Mouse (Mus musculus): ENCODE data around the gene Retreg3. TPM values are rescaled to one million over a fixed set of nuclear protein-coding genes. Genes with fewer than 3 reads are reported as not detected.

The Retreg3 gene
- polyA plus RNA-seq, 1 experiment = 11.0 TPM

DNA sequence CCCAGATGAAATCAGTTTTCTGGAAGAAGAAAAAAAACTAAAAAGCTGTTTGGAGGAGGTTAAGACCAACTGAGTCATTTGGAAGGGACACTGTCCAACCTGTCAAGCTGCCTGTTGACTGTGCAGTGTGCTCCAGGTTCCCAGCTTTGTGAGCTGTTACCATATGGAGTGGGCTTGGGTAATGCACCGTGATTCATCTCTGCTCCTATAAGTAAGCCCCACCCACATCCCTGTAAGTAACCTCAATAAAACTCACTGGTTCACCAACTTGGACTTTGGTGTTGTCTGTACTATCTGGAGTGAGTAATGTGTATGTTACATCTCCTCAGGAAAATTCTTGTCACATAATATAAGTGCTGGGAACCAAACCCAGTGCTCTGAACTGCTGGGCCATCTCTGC is 33.1 kb upstream of the Retreg3 start:
- no peak for TF ChIP-seq GATA1 (IDR thresholded peaks at IDR 0.05; ENCODE audit: low read length)

DNA sequence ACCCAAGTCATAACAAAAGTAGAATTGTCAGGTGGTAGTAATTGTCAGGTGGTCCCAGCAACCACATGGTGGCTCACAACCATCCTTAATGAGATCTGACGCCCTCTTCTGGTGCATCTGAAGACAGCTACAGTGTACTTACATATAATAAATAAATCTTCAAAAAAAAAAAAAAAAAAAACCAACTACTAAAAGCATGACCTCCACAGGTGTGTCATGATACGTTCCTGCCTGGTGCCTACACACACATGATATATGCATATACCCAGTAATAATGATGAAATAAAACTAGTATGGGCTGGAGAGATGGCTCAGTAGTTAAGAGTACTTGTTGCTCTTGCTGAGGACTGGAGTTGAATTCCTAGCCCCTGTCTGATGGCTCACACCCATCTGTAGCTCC is 31.4 kb upstream of the Retreg3 start:
- TF ChIP-seq GATA1 (IDR thresholded peaks at IDR 0.05; ENCODE audit: low read length) = no peak

DNA sequence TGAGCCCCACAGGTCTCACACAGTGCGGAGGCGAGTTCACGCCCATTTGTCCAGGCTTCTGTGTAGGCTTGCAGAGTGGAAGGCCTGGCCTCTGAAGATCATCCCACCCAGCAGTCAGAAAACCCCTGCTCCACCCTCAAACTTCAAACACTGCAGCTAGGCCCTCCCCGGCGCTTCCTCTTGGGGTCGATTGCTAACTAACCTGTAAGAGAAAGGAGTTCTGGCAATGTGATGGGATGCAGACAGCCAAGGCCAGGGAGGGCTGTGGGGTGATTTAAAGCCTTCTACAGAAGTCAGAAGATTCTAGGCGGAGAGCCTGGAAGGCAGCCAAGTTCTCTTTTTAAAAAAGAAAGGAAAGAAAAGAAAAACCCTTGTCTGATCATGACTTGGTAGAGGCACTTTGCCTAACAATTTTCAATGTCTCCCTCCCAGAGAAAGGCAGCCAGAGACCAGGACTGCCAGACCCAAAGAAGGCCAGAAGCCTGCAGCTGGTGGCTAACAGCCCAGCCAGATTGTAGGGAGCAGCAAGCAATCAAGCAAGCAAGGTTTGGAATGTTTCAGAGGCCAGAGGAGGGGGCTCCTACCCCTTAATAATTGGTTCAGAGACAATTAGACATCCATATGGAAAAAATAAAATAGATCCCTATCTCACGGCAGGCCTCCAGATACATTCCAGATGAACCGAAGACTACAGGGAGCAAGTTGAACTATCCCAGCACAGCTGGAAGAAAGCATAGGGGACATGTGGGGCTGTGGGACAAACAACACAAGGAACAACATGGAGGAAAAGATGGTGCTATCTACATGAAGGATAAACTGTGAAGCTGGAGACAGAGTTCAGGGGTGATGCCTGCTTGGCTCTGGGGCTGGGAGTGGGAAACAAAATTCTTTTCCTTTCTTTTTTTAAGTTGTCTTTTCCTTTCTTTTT is 29.7 kb upstream of the Retreg3 start:
- no peak for TF ChIP-seq GATA1 (IDR thresholded peaks at IDR 0.05; ENCODE audit: low read length)

DNA sequence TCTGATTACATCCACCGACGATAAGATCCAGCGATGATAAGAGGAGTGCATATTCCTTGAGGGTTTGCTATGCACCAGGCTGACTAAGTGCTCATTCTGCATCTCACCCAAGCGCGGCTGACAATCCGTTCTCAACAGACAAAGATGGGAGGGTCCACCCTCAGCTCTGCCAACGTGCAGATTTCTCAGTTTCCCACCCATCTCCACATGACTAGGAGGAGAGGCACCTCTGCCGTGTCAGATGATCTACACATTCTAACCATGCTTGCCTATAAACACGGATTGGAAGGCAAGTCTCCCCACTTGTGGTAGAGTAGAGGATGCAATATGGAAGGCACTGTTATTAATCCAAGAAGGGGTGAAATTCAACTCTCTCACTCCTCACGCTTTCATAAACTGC is 29.1 kb upstream of the Retreg3 start:
- TF ChIP-seq GATA1 (IDR thresholded peaks at IDR 0.05; ENCODE audit: low read length) = no peak

DNA sequence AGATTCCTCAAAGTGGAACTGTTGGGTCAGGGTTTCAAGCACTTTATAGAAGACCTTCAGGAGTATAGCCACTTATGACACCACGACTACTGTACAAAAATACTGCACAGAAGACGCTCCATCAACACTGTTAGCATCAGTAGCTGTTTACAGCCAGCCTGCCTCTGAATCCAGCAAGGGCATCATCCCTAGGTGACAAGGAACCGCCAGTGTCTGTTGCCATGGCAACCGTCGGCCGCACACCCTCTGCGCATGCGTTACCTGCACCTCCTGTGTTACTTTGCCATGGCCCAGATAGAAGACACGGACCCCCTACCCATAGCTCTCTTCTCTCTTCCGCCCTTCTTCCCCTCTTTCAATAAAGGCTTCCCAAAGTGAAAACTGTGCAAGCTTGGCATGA is 26.7 kb upstream of the Retreg3 start:
- TF ChIP-seq GATA1 (IDR thresholded peaks at IDR 0.05; ENCODE audit: low read length) = no peak

DNA sequence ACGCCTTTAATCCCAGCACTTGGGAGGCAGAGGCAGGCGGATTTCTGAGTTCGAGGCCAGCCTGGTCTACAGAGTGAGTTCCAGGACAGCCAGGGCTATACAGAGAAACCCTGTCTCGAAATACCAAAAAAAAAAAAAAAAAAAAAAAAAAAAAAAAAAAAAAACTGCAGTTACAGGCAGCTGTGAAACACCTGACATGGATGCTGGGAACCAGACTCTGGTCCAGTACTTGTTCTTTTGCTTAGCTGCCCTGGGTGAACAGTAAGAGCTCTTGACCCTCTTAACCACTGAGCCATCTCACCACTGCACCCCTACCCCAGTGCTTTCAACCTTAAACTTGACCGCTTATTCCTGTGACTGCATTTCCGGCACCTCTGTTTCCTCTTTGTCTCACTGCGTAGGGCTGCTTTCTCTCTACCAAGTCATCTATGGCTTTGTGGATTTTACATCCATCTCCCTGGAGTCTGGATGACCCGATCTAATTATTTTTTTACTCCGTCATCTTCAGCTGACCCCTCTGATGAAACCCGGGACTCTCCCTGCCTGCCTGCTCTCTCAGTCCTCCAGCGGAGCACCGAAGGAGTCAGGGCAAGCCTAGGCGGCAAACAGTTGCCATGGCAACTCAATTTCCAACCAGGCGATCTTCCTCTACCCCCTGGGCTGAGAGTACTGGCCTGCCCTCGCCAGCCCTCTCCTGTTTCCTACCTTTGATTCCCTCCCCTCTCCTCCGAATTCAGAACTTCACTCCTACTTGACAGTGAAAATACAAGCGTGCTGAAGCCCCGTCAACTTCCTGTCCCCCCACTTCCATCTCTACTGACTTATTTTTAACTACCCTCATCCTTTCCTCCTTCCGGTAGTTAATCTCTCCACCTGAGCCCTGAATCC is 23.9 kb upstream of the Retreg3 start:
- no peak for TF ChIP-seq GATA1 (IDR thresholded peaks at IDR 0.05; ENCODE audit: low read length)

DNA sequence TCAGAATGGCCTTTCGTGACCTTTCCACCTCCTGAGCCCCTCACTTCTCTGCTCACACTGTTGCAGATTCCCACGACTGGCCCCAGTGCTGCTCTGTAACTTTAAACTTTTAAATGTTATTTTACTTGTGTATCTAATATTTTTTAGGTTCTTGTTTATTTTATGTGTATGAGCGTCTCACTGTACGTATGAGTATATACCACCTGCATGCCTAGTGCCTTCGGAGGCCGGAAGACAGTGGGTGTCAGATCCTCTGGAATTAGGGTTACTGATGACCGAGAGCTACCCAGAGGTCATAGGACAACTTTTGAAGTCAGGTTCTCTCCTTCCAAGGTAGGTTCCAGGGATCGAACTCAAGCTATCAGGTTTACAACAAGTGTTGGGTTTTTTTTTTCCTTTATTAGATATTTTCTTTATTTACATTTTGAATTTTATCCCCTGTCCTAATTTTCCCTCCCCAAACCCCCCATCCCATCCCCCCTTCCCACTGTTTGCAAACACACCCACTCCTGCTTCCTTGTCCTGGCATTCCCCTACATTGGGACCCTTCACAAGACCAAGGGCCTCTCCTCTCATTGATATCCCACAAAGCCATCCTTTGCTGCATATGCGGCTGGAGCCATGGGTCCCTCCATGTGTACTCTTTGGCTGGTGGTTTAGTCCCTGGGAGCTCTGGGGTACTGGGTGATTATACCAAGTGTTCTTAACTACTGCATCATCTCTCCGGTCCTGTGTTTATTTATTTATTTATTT is 22.7 kb upstream of the Retreg3 start:
- TF ChIP-seq GATA1 (IDR thresholded peaks at IDR 0.05; ENCODE audit: low read length) = no peak

DNA sequence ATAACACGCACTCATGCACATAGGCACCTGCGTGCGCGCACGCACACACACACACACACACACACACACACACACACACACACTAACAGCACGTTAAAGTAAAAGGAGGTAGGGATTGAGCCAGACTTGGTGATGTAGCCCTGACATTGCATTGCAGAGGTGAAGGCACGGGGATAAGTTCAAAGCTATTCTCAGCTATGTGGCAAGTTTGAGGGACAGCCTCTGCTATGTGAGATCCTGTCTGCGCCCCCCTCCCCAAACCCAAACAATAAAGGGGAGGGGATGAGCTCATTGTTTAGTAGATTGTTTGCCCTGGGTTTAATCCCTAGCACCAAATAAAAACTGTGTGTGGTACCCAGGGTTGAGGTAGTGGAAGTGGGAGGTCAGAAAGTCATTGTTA is 21.4 kb upstream of the Retreg3 start:
- TF ChIP-seq GATA1 (IDR thresholded peaks at IDR 0.05; ENCODE audit: low read length) = no peak

DNA sequence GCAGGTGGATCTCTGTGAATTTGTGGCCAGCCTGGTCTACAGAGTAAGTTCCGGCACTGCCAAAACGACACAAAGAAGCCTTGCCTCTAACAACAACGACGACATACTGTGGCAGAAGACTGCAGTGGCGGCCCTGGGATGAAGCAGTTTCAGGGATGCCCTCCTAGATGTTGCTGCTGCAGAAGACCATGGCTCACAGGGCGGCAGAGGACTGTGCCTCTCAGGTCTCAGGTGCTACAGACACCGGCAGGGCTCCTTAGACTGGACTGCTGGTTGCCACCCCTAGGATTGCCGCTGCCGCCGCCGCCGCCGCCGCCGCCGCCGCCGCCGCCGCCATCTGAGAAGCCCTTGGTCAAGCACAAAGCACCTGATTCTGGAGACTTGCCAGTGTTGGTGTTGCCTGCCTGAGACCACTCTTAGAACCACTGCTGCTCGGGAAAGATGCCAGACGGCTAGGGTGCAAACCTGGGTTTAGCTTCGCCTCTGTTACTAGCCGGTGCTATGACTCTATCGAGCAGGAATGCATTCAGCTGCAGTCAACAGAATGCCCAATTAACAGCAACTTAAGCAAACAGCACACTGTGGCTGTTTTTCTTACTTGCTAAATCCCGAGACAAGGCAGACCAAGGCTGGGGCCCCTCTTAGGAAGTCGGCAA is 20.6 kb upstream of the Retreg3 start:
- TF ChIP-seq GATA1 (IDR thresholded peaks at IDR 0.05; ENCODE audit: low read length) = no peak

DNA sequence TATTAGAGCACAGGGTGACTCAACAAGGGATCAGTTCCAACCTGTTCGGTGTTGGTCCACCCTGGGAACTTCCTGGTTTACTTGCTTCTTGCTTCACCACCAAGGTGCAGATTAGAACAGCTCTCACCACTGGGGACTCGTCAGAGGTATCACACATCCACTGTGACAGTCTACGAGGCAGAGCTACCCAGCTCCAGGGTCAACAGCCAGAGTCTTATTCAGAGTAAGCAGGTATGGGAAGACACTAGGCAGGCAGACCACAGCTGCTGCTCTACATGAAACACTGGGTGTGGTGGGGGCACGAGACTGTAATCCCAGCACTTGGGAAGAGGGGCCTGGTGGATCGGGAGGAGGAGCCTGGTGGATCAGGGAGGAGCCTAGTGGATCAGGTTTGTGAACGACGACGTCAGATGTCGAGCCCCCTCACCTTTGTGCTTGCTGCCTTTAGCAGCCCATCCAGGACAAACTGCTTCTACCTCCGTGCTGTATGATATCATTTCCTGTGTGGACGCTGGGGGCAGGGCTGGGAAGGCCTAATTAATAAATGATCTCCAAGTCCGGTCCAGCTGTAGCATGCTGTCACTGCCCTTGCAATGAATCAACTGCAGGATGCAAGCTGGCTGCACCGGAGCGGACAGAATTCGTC is 19.0 kb upstream of the Retreg3 start:
- no peak for TF ChIP-seq GATA1 (IDR thresholded peaks at IDR 0.05; ENCODE audit: low read length)

DNA sequence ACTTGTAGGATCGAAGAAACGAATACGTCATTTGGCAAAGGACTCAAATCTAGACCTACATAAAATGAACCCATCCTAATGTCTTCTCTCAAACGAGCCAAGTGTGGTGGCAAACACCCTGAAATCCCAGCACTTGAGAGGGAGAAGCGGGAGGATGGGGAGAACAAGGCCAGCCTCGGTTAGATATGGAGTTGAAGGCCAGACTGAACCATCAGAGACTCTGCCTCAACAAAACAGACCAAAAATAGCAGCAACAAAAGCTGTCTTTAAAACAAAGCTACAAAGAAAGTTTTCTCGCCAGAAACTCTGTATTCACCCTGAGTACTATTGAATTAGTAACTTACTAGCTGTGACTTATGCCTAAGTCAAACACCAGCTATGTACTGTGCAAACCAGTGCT is 17.3 kb upstream of the Retreg3 start:
- no peak for TF ChIP-seq GATA1 (IDR thresholded peaks at IDR 0.05; ENCODE audit: low read length)

DNA sequence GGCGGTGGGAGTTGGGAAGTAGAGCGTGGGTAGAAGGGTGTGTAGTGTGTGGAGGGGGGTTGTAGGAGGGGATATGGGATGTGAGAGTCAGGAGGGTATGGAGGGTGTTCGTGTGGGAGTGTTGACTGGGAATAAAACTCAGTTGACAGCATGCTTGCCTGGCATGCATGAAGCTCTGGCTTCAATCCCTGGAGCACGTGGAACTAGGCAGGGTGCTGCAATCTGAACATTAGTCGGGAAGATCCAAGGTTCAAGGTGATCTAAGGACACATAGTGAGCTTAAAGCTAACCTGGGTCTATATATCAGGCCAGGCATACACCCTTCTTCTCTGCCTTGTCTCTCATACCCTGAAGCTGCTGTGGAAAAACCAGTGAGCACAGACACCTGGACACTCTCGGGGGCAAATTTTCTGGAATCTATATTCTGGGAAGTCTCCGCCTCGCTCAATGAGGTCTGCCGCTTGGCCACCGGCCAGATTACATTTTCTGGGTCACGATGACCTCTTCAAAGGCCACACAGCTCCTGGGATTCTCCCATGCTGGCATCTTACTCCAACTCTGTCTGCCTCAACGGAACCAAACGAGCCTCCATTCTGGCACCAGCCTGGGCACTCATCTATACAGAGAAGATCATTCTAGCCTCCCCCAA is 14.6 kb upstream of the Retreg3 start:
- no peak for TF ChIP-seq GATA1 (IDR thresholded peaks at IDR 0.05; ENCODE audit: low read length)

DNA sequence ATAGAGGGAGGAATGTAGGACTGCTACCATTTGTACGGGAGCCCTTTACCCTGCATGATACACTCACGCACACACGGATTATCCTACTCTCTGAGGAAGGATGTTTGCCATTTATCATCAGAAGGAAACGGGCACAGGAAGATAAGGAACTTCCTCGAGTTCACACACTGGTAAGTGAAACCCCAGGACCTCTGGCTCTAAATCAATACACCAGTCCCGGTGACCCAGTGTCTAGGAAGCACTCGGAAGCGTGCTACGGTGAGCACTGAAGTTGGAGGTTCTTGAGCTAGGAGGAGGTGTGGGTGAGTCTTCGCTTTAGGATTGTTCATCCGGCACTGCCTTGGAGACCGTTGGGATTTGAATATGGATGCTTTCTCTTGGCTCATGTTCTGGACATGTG is 13.3 kb upstream of the Retreg3 start:
- TF ChIP-seq GATA1 (IDR thresholded peaks at IDR 0.05; ENCODE audit: low read length) = no peak

DNA sequence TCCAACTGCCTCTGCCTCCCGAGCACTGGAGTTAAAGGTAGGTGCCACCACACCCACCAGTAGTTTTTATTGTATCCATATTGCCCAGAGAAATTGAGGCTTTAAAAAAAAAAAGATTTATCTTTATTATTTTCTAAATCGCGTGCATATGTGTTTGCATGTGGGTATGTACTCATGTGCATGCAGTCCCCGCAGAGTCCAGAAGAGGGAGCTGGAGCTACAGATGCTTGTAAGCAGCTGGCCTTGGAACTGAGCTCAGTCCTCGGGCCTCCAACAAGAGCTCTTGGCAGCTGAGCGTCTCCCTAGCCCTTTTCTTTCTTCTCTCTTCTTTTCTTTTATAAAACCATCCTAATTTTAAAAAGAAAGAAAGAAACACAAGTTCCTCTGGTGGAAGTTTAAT is 12.0 kb upstream of the Retreg3 start:
- no peak for TF ChIP-seq GATA1 (IDR thresholded peaks at IDR 0.05; ENCODE audit: low read length)
